Mouse (Mus musculus) stomach, embryonic 14.5 days (tissue): ENCODE results near the gene Wbp2. TPM values are rescaled to one million over a fixed set of nuclear protein-coding genes. Genes with fewer than 3 reads are reported as not detected.
"Not testable (repeated sequence)": the region's sequence is repeated elsewhere in the genome, so short reads cannot be mapped to it uniquely, and the experiment has no call there.

Experiments
- ATAC-seq: fragments of 200-750 bp; cut with Nextera tagmentation; 2 replicates; pipeline ENCODE4 v1.8.0; 2017; ENCODE audit warnings: low read depth, moderate TSS enrichment; ENCODE audit not compliant: insufficient number of reproducible peaks, insufficient read depth, low FRiP score
- H3K27ac ChIP-seq: fragments of 300-500 bp; sonication (generic); 2 replicates; pipeline ENCODE4 v1.5.1; 2014; ENCODE audit warnings: mild to moderate bottlenecking, low read length, moderate library complexity, mixed read lengths
- H3K27me3 ChIP-seq: fragments of 300-500 bp; sonication (generic); 2 replicates; pipeline ENCODE4 v1.6.1; 2014; ENCODE audit warnings: low read length, control low read depth, mixed read lengths; ENCODE audit not compliant: control insufficient read depth, insufficient read depth
- H3K36me3 ChIP-seq: fragments of 300-500 bp; sonication (generic); 2 replicates; pipeline ENCODE4 v1.6.1; 2014; ENCODE audit warnings: mild to moderate bottlenecking, control low read depth, low read length, moderate library complexity, mixed read lengths; ENCODE audit not compliant: control insufficient read depth, insufficient read depth
- H3K4me1 ChIP-seq: fragments of 300-500 bp; sonication (generic); 2 replicates; pipeline ENCODE4 v1.6.1; 2014; ENCODE audit warnings: low read length, control low read depth, mixed read lengths; ENCODE audit not compliant: control insufficient read depth, insufficient read depth
- H3K4me2 ChIP-seq: fragments of 300-500 bp; sonication (generic); replicated peaks from 2 replicates; pipeline ENCODE4 v1.6.1; 2014; ENCODE audit warnings: low read depth, low read length, control low read depth
- H3K4me3 ChIP-seq: fragments of 300-500 bp; sonication (generic); 2 replicates; pipeline ENCODE4 v1.5.1; 2014; ENCODE audit warnings: low read depth, low read length, control low read depth
- H3K9ac ChIP-seq: fragments of 300-500 bp; sonication (generic); replicated peaks from 2 replicates; pipeline ENCODE4 v1.6.1; 2014; ENCODE audit warnings: low read depth, mild to moderate bottlenecking, control low read depth, low read length, moderate library complexity, mixed read lengths
- H3K9me3 ChIP-seq: fragments of 300-500 bp; sonication (generic); 2 replicates; pipeline ENCODE4 v1.6.1; 2016; ENCODE audit warnings: low read depth, low read length, control low read depth; ENCODE audit not compliant: control insufficient read depth
- WGBS: fragments of 180-500 bp; shearing (Covaris S2); extraction: QIAGEN DNeasy Blood & Tissue Kit; methylation state at CpG from one replicate; pipeline ENCODE4 v1.1.7; 2014; 5-methylcytosine and 5-hydroxymethylcytosine counted together
- polyA plus RNA-seq: library from polyadenylated mRNA; unstranded; fragments of >200 nt; fragmentation: Nextera tagmentation; extraction: Ambion mirVana; gene quantifications from 2 replicates; pipeline ENCODE4 v1.2.1, GENCODE M21; 2014

Gene Wbp2
- polyA plus RNA-seq, 1 experiment from 2014 or later = 82.4 TPM

DNA sequence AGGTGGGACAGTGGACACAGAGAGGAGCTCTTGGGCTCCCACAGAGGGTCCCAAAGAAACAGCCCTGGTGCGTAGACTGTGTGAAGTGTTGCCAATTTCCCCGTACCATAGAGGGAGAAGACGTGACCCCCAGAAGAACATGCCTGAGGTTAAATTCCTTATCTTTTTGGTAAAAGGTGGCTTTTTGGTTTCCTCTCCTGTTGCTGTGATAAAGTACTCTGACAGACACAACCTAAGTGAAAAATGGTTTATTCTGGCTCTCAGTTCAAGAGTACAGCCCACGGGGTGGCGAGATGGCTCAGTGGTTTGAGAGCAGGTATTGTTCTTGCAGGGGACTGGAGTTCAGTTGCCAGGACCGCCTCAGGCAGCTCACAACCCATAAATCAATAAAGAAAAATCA, 12.7 kb upstream of the Wbp2 start:
- no peak for ATAC-seq
- 87% methylated on average over 6 of the region's 6 CpGs for WGBS
- no peaks in the 10 kb centered on the region for H3K36me3 ChIP-seq
- peaks cover 53% of the 10 kb centered on the region for H3K4me1 ChIP-seq
- H3K27me3 ChIP-seq = no peaks in the 10 kb centered on the region
- peak overlapping the region; percentile 58; the same call in 1 of the 2 replicates for H3K27ac ChIP-seq
- no peak overlapping the region for H3K4me3 ChIP-seq
- no peak overlapping the region for H3K9ac ChIP-seq
- H3K4me2 ChIP-seq = no peak overlapping the region
- no peaks in the 10 kb centered on the region for H3K9me3 ChIP-seq

DNA sequence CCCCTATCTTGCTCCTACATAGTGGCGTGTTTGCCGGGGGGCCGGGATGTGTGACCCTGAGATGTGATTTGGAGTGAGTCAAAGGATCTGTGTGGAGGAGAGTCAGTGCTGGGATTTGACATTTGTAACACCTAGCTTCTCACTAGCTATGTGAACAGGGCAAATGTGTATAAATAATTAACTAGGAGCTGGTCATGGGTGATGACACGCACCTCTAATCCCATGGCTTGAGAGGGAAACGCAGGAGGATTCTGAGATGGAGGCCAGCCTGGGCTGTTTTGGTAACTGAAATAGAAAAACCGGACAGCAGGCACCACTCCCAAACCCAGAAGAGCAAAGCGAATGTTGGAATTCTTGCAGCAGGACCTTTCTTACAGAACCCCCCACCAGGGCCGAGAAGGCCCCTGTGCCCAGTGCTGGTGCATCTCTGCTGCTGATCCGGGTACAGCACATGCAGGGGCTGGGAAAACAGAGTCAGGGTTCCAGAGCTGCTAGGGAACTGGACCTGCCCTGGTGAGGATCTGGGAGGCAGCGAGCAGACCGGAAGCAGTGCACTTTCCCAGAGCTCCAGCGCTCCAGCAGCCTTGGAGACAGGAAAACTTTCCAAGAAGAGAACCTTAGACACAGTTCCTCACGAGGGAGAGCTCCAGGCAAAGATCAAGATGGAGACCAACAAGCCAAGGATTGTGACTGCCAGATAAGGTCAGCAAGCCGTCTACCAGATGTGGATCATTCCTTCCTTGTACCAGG, 12.1 kb upstream of the Wbp2 start:
- Histone ChIP-seq H3K36me3 (no peaks in the 10 kb centered on the region), H3K9me3 (no peaks in the 10 kb centered on the region), H3K4me2 (no peak overlapping the region), H3K4me3 (no peak overlapping the region), H3K9ac (no peak overlapping the region), H3K27ac (peak overlapping the region; percentile 58; the same call in 1 of the 2 replicates), H3K4me1 (peaks cover 47% of the 10 kb centered on the region), H3K27me3 (no peaks in the 10 kb centered on the region)
- no peak for ATAC-seq
- 70% methylated on average over 14 of the region's 14 CpGs for WGBS

DNA sequence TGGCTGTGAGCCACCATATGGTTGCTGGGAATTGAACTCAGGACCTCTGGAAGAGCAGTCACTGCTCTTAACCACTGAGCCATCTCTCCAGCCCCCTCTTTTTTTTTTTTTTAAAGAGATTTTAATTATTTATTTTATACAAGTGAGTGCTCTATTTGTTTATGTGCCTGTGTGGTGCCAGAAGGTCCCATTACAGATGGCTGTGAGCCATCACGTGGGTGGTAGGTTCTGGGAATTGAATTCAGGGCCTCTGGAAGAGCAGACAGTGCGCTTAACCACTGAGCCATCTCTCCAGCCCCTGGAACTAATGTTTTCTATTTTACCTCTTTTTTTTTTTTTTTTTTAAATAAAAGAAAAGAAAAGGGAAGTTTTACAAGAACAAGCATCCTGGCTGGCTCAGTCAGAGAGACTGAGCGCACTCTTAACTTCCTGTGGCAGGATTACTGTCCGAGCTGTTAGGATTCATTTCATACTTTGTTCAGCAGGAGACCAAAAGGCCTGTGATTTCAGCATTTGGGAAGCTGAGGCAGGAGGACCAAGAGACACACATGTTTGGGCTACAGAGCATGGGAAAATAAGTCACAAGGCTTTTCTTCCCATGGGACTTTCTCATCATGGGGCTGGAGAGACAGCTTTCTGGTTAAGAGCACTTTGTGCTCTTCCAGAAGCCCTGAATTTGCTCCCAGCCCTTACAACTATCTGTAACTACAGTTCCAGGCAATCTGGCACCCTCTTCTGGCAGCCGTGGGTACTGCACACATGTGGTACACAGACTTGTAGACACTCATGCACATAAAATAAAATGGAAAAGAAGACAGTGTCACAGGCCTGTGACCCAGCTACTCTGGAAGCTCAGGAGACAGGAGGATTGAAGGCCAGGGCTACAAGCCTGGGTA, 9.7 kb upstream of the Wbp2 start:
- H3K36me3 ChIP-seq = no peaks in the 10 kb centered on the region
- H3K4me1 ChIP-seq = peaks cover 24% of the 10 kb centered on the region
- H3K27ac ChIP-seq = no peak overlapping the region
- no peak overlapping the region for H3K4me2 ChIP-seq
- H3K9ac ChIP-seq = no peak overlapping the region
- no peaks in the 10 kb centered on the region for H3K27me3 ChIP-seq
- no peak overlapping the region for H3K4me3 ChIP-seq
- H3K9me3 ChIP-seq = no peaks in the 10 kb centered on the region
- 87% methylated on average over 5 of the region's 5 CpGs for WGBS
- ATAC-seq = no peak

DNA sequence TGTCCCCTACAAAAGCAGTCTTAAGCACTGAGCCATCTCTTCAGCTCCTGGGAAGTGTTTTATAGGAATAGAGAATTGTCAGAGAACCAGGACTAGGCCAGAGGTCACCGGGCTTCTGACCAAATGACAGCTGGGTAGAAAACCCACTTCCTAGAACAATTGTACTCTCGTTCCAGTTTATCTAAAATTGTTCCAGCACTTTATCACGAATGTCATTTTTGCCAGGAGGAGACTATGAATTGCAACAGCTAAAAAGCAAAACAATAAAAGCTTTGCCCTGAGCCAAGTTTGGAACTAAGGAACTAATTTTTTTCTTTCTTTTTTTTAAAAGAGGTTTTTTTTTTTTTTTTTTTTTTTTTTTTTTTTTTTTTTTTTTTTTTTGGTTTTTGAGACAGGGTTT, 8.8 kb upstream of the Wbp2 start:
- H3K27ac ChIP-seq = no peak overlapping the region

DNA sequence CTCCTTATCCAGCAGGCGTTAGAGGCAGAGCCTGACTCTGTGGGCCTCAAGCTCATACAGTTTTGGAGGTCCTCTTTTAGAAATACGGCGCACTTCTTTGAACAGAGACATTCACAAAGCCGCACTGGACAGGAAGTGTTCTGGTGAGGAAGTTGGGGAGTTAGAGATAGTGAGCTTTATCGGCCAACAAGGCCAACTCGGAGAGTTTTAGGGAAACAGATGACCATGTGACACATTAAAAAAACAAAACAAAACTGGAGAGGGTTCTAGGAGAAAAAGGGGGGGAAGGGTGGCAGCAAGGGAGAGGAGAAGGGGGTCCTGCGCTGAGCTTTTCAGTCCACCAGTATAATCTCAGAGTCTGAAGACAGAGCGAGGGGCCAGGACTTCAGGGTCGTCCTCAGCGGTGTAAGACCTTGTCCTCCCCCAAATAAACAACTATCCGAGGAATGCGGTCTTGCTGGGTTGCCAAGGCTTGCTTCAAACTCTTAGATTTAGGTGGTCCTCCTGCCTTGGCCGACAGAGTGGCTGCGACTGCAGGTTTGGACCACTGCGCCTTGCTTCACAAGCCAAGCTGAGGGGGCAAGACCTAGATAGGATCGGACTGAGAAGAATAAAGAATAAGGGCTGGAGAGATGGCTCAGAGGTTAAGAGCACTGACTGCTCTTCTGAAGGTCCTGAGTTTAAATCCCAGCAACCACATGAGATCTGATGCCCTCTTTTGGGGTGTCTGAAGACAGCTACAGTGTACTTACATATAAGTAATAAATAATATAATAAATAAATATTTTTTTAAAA, 7.2 kb upstream of the Wbp2 start:
- Histone ChIP-seq H3K4me3 (no peak overlapping the region), H3K4me1 (peaks cover under 1% of the 10 kb centered on the region; the same call in 1 of the 2 replicates), H3K27me3 (no peaks in the 10 kb centered on the region), H3K27ac (no peak overlapping the region), H3K9ac (no peak overlapping the region), H3K36me3 (no peaks in the 10 kb centered on the region), H3K9me3 (no peaks in the 10 kb centered on the region), H3K4me2 (no peak overlapping the region)
- no peak for ATAC-seq
- 41% methylated on average over 16 of the region's 16 CpGs for WGBS

More for the DNA sequence above, 8.8 kb upstream of the Wbp2 start:
- no peaks in the 10 kb centered on the region for H3K9me3 ChIP-seq
- no peak overlapping the region for H3K4me2 ChIP-seq
- no peak overlapping the region for H3K9ac ChIP-seq
- H3K27me3 ChIP-seq = no peaks in the 10 kb centered on the region
- no peak overlapping the region for H3K4me3 ChIP-seq
- WGBS = 73% methylated on average over 3 of the region's 3 CpGs
- ATAC-seq = no peak
- H3K4me1 ChIP-seq = peaks cover 15% of the 10 kb centered on the region
- no peaks in the 10 kb centered on the region for H3K36me3 ChIP-seq

DNA sequence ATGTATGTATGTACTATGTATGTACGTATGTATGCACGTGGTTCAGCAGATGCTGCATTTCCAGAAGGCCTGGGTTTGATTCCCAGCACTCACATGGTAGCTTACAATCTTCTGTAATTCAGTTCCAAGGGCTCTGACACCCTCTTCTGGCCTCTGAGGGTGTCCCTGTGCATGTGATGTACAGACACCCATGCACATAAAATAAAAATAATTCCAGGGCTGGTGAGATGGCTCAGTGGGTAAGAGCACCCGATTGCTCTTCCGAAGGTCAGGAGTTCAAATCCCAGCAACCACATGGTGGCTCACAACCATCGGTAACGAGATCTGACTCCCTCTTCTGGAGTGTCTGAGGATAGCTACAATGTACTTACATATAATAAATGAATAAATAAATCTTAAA, 6.2 kb upstream of the Wbp2 start:
- 86% methylated on average over 6 of the region's 6 CpGs for WGBS

DNA sequence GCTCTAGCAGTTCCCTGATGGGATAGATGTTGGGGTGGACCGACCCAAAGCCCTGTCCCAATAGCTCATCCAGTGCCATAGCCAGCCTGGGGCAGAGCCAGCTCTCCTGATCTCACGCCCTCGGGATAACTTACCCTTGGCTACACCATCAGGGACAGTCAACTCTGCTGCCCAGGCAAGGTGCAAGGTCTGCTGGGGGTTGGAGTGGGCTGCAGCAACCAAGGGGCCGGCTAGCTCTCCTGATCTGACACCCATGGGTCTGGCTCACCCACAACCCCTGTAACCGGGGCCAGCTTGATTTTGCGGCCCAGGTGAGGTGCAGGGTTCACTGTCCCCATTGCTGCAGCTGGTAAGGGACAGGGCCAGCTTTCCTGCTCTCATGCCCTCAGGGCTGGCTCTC, 4.8 kb upstream of the Wbp2 start:
- Histone ChIP-seq H3K27me3 (no peaks in the 10 kb centered on the region), H3K4me3 (no peak overlapping the region), H3K27ac (no peak overlapping the region), H3K4me2 (no peak overlapping the region), H3K9me3 (no peaks in the 10 kb centered on the region), H3K36me3 (no peaks in the 10 kb centered on the region), H3K4me1 (peaks cover 4% of the 10 kb centered on the region; the same call in 1 of the 2 replicates), H3K9ac (no peak overlapping the region)
- ATAC-seq = no peak
- 89% methylated on average over 6 of the region's 6 CpGs for WGBS

More for the DNA sequence above, 6.2 kb upstream of the Wbp2 start:
- H3K4me3 ChIP-seq, ATAC-seq, H3K27ac ChIP-seq, H3K4me1 ChIP-seq, H3K27me3 ChIP-seq, H3K36me3 ChIP-seq, H3K9me3 ChIP-seq, H3K9ac ChIP-seq, H3K4me2 ChIP-seq: not testable (repeated sequence)

DNA sequence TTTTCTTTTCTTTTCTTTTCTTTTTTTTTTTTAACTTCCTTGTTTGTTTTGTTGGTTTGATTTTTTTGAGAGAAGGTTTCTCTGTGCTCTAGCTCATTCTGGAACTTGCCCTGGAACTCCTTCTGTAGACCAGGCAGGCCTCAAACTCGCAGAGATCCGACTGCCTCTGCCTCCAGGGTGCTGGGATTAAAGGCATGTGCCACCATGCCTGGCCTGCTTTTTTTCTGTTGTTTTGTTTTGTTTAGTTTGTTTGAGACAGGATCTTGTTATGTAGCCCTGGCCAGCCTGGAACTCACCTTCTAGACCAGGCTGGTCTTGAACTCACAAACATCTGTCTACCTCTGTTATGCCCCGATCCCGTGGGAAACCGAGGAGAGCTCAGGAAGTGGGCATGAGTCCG, 2.8 kb upstream of the Wbp2 start:
- Histone ChIP-seq H3K27me3 (no peaks in the 10 kb centered on the region), H3K4me2 (no peak overlapping the region), H3K9ac (no peak overlapping the region), H3K36me3 (no peaks in the 10 kb centered on the region; the same call in 1 of the 2 replicates), H3K27ac (no peak overlapping the region), H3K4me1 (peaks cover 9% of the 10 kb centered on the region; the same call in 1 of the 2 replicates), H3K4me3 (no peak overlapping the region), H3K9me3 (no peaks in the 10 kb centered on the region)
- WGBS = 87% methylated on average over 6 of the region's 6 CpGs
- no peak for ATAC-seq
